Mouse (Mus musculus) heart, adult 2 months (tissue): ENCODE results near the gene Map7d1. TPM values are rescaled to one million over a fixed set of nuclear protein-coding genes. Genes with fewer than 3 reads are reported as not detected.

Source experiments
- DNase-seq, 2 experiments: peaks; one replicate each; pipeline ENCODE4 v3.0.0; 2021
- H3K27ac ChIP-seq: fragments of 200-600 bp; 2 replicates; pipeline ENCODE4 v1.8.1; 2022
- H3K27me3 ChIP-seq: fragments of 200-500 bp; 2 replicates; pipeline ENCODE4 v1.6.1; 2012; ENCODE audit warnings: mild to moderate bottlenecking, low read length, inconsistent platforms, mixed read lengths; ENCODE audit not compliant: control insufficient read depth, insufficient read depth
- H3K36me3 ChIP-seq: fragments of 200-500 bp; 2 replicates; pipeline ENCODE4 v1.6.1; 2012; ENCODE audit warnings: low read length, inconsistent platforms; ENCODE audit not compliant: control insufficient read depth, insufficient read depth
- H3K4me1 ChIP-seq: fragments of 200-500 bp; 2 replicates; pipeline ENCODE4 v1.6.1; 2011; ENCODE audit warnings: low read length; ENCODE audit not compliant: control insufficient read depth, insufficient read depth
- H3K4me3 ChIP-seq: fragments of 200-600 bp; 2 replicates; pipeline ENCODE4 v1.8.1; 2022
- H3K79me2 ChIP-seq: fragments of 200-500 bp; replicated peaks from 2 replicates; pipeline ENCODE4 v1.6.1; 2012; ENCODE audit warnings: mild to moderate bottlenecking, inconsistent platforms, low read length, moderate library complexity, mixed read lengths; ENCODE audit not compliant: control insufficient read depth, insufficient read depth
- H3K9ac ChIP-seq: fragments of 200-500 bp; 2 replicates; pipeline ENCODE4 v1.6.1; 2012; ENCODE audit warnings: low read depth, mild to moderate bottlenecking, control low read depth, inconsistent platforms, low read length, mixed read lengths
- CTCF ChIP-seq: fragments of 200-600 bp; IDR thresholded peaks from 2 replicates; pipeline ENCODE4 v1.8.1; 2022; ENCODE audit warnings: antibody characterized with exemption, mild to moderate bottlenecking, moderate library complexity
- EP300 ChIP-seq: fragments of 200-500 bp; IDR thresholded peaks from 2 replicates; pipeline ENCODE4 v1.6.1; 2011; ENCODE audit warnings: low read depth, low read length, control low read depth; ENCODE audit not compliant: insufficient read depth
- POLR2A ChIP-seq: fragments of 200-500 bp; IDR thresholded peaks from 2 replicates; pipeline ENCODE4 v1.6.1; 2011; ENCODE audit warnings: mild to moderate bottlenecking, low read depth, low read length, control low read depth; ENCODE audit not compliant: insufficient read depth
- WGBS: fragments of 180-500 bp; shearing (Covaris S2); methylation state at CpG from one replicate; pipeline ENCODE4 v1.1.7; 2018; 5-methylcytosine and 5-hydroxymethylcytosine counted together
- intact Hi-C: fragments of 180-260 bp; cut with DNase I; formaldehyde crosslinking; loops from one replicate; pipeline ENCODE4 v1.15.1; 2025
- polyA plus RNA-seq: library from polyadenylated mRNA; depleted of rRNA; stranded (reverse); fragments of >200 nt; gene quantifications from 2 replicates; pipeline ENCODE4 v1.2.3, GENCODE M21; 2012
- total RNA-seq, 2 experiments: library from RNA; stranded (reverse); gene quantifications; 2 replicates each; pipeline ENCODE4 v1.2.3; 2021

The Map7d1 gene
- total and polyA plus RNA-seq, 3 experiments: 161 to 267 (median 253) TPM

- Histone ChIP-seq H3K4me1 (peaks cover 6% of the 10 kb centered on the region), H3K4me3 (peak overlapping the region; percentile 48), H3K79me2 (no peaks in the 10 kb centered on the region), H3K9ac (peak overlapping the region; percentile 76), H3K27me3 (peaks cover 3% of the 10 kb centered on the region; the same call in 1 of the 2 replicates), H3K27ac (peak overlapping the region; percentile 48), H3K36me3 (no peaks in the 10 kb centered on the region)
- 3% methylated on average over 34 of the region's 34 CpGs for WGBS
- DNase-seq: peak; percentile 80 to 82
- TF ChIP-seq POLR2A (no peak), CTCF (0 out of 2 replicates have a peak, but pooled peaks have one; percentile 11), EP300 (no peak)
- intact Hi-C loops: no loop called here
Measured at GRCm38 (mm10) chr4:126296617-126297101, 40.5 kb upstream of the Map7d1 start.

GRCm38 (mm10) chr4:126295937-126296336 lies 39.8 kb upstream of the Map7d1 start:
- no peaks in the 10 kb centered on the region; the same call in 1 of the 2 replicates for H3K27me3 ChIP-seq
- no peak overlapping the region for H3K27ac ChIP-seq

GRCm38 (mm10) chr4:126295152-126295551 lies 39.0 kb upstream of the Map7d1 start:
- Histone ChIP-seq H3K9ac (no peak overlapping the region), H3K27me3 (no peaks in the 10 kb centered on the region), H3K4me3 (no peak overlapping the region), H3K27ac (no peak overlapping the region), H3K36me3 (no peaks in the 10 kb centered on the region), H3K79me2 (no peaks in the 10 kb centered on the region), H3K4me1 (peaks cover 6% of the 10 kb centered on the region)
- intact Hi-C loops: no loop called here
- no peak for DNase-seq
- WGBS: 80% methylated on average over 6 of the region's 6 CpGs
- TF ChIP-seq EP300: no peak
- TF ChIP-seq CTCF: no peak
- no peak for TF ChIP-seq POLR2A

More at GRCm38 (mm10) chr4:126295937-126296336, 39.8 kb upstream of the Map7d1 start:
- no peak overlapping the region for H3K4me3 ChIP-seq
- intact Hi-C loops: no loop called here
- no peak overlapping the region for H3K9ac ChIP-seq
- TF ChIP-seq EP300 (no peak), CTCF (no peak), POLR2A (no peak)
- no peaks in the 10 kb centered on the region for H3K79me2 ChIP-seq
- no peaks in the 10 kb centered on the region for H3K36me3 ChIP-seq
- no peak for DNase-seq
- WGBS: 62% methylated on average over 4 of the region's 4 CpGs
- peaks cover 6% of the 10 kb centered on the region for H3K4me1 ChIP-seq

- peaks cover 2% of the 10 kb centered on the region for H3K4me1 ChIP-seq
- no peak for DNase-seq
- intact Hi-C loops: no loop called here
- H3K36me3 ChIP-seq: no peaks in the 10 kb centered on the region
- WGBS: 44% methylated on average over 13 of the region's 13 CpGs
- no peak overlapping the region for H3K9ac ChIP-seq
- no peak overlapping the region for H3K27ac ChIP-seq
- peaks cover 3% of the 10 kb centered on the region for H3K27me3 ChIP-seq
- no peak overlapping the region for H3K4me3 ChIP-seq
- no peak for TF ChIP-seq POLR2A
- TF ChIP-seq EP300: no peak
- no peak for TF ChIP-seq CTCF
- H3K79me2 ChIP-seq: no peaks in the 10 kb centered on the region
Measured at GRCm38 (mm10) chr4:126291196-126291595, 35.1 kb upstream of the Map7d1 start.

- no peak for DNase-seq
- Histone ChIP-seq H3K36me3 (no peaks in the 10 kb centered on the region), H3K79me2 (no peaks in the 10 kb centered on the region), H3K27ac (no peak overlapping the region), H3K4me1 (peaks cover 3% of the 10 kb centered on the region), H3K9ac (no peak overlapping the region), H3K27me3 (peaks cover 5% of the 10 kb centered on the region), H3K4me3 (no peak overlapping the region)
- intact Hi-C loops: no loop called here
- WGBS: 87% methylated on average over 8 of the region's 8 CpGs
- no peak for TF ChIP-seq EP300
- TF ChIP-seq CTCF: no peak
- TF ChIP-seq POLR2A: no peak
Measured at GRCm38 (mm10) chr4:126290314-126290713, 34.2 kb upstream of the Map7d1 start.

GRCm38 (mm10) chr4:126288085-126288666 lies 32.0 kb upstream of the Map7d1 start:
- no peak for DNase-seq
- Histone ChIP-seq H3K27me3 (peaks cover 5% of the 10 kb centered on the region), H3K79me2 (no peaks in the 10 kb centered on the region), H3K27ac (no peak overlapping the region), H3K4me1 (peaks cover 3% of the 10 kb centered on the region), H3K9ac (no peak overlapping the region), H3K36me3 (no peaks in the 10 kb centered on the region), H3K4me3 (no peak overlapping the region)
- 39% methylated on average over 17 of the region's 17 CpGs for WGBS
- TF ChIP-seq CTCF: no peak
- TF ChIP-seq EP300: no peak
- no peak for TF ChIP-seq POLR2A
- intact Hi-C loops: no loop called here
